Mouse (Mus musculus): ENCODE results near the gene Car4. TPM values are rescaled to one million over a fixed set of nuclear protein-coding genes. Genes with fewer than 3 reads are reported as not detected.
A peak's percentile ranks its signal among the peaks of the same experiment; 100 is the strongest.

The Car4 gene
- total RNA-seq, 2 experiments from 2014 or later = 7.3 to 11.7 TPM

- DNase-seq = peak in 1 of 2 experiments; percentile 7
These were observed 46.0 kb downstream of the Car4 start for GRCm38 (mm10) chr11:85003566-85003965.

GRCm38 (mm10) chr11:85013121-85013520, 55.5 kb downstream of the Car4 start:
- no peak for DNase-seq

Other genes starting within 250 kb of the Car4 start
- 10 to 100 TPM; 14.7 to 22.1 TPM for gene Mrm1, start 138.3 kb upstream of the Car4 start, total RNA-seq (2021)
- 10 to 100 TPM; 36.4 to 45.0 TPM for gene Dhrs11, start 128.8 kb upstream of the Car4 start, total RNA-seq (2021)
- 10 to 100 TPM; 66.6 to 71.7 TPM for gene Ggnbp2, start 87.0 kb upstream of the Car4 start, total RNA-seq (2021)
- gene Myo19, start 77.6 kb upstream of the Car4 start, total RNA-seq (2021) = 10 to 100 TPM; 10.2 to 13.9 TPM
- gene Pigw, start 77.5 kb upstream of the Car4 start, total RNA-seq (2021) = 10 to 100 TPM in 1 of 2 experiments, 1 to 10 TPM in 1; 9.1 to 10.3 TPM
- 10 to 100 TPM; 12.0 to 15.3 TPM for gene Znhit3, start 41.4 kb upstream of the Car4 start, total RNA-seq (2021)
- gene Usp32, start 182.4 kb downstream of the Car4 start, total RNA-seq (2021) = 10 to 100 TPM; 38.9 to 42.5 TPM
- 1 to 10 TPM in 1 of 2 experiments, not detected in 1; 3.9 TPM for gene 1700125H20Rik, start 212.6 kb downstream of the Car4 start, total RNA-seq (2021)